Mouse (Mus musculus): ENCODE results near the gene Timm13. TPM values are rescaled to one million over a fixed set of nuclear protein-coding genes. Genes with fewer than 3 reads are reported as not detected.

Gene Timm13
- polyA plus RNA-seq, 1 experiment: 208 TPM

DNA sequence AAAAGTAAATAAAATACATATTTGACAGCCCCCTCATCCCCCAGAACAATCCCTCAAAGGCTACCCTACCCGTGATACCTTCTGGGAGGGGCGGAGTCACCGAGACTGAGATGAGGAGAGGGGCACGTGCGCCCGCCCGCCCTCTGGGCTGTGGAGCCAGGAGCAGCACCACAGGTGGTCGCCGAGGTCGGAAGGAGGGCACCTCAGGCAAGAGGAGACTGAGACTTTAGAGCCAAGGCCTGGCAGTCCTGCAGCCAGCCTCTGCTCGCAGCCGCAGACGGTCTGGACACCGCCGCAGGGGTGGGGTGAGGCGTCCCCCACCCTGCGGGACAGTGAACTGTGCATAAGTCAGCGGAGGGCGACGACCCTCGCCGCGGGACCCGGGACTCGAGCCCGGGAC lies 30.9 kb upstream of the Timm13 start:
- H3K4me1 ChIP-seq (ENCODE audit: control insufficient read depth, insufficient read depth, low read length): peaks cover 25% of the 10 kb centered on the region
- H3K4me3 ChIP-seq (replicated peaks; ENCODE audit: insufficient read depth, low read depth, low read length): peak overlapping the region; percentile 1
- TF ChIP-seq POLR2A (IDR thresholded peaks at IDR 0.05; ENCODE audit: borderline replicate concordance, insufficient read depth, low read length): no peak
- no peak for TF ChIP-seq CTCF (IDR thresholded peaks at IDR 0.05; ENCODE audit: borderline replicate concordance, insufficient read depth, low read depth, low read length)
- peak; percentile 41 to 46 for DNase-seq
- WGBS: 18% methylated on average over 26 of the region's 26 CpGs
- no peaks in the 10 kb centered on the region for H3K27me3 ChIP-seq (ENCODE audit: control insufficient read depth, insufficient read depth, low read length)
- H3K27ac ChIP-seq (ENCODE audit: insufficient read depth, low read length): no peak overlapping the region

DNA sequence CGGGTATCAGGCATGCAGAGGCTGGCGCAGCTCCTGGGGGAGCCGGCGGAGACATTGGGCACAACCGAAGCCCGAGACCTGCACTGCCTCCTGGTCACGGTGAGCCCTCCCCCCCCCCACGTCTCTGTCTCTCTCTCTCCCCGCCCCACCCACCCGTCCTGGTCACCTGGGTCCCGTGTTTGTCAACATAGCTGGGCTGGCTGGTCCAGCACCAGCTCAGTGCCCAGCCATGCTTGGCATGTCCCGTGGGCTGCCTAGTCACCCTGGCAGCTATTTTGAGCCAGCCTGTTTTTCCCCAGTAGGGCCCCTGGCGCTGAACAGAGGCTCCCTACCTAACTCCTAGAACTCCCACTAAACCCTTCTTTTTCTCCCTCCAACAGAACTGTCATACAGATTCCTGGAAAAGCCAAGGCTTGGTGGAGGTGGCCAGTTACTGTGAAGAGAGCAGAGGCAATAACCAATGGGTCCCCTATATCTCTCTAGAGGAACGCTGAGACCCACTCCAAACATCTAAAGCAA lies 30.4 kb upstream of the Timm13 start:
- H3K4me3 ChIP-seq (replicated peaks; ENCODE audit: insufficient read depth, low read depth, low read length): peak overlapping the region; percentile 96
- H3K27ac ChIP-seq (ENCODE audit: insufficient read depth, low read length): peak overlapping the region; percentile 65; the same call in 1 of the 2 replicates
- peaks cover 23% of the 10 kb centered on the region; the same call in 1 of the 2 replicates for H3K4me1 ChIP-seq (ENCODE audit: control insufficient read depth, insufficient read depth, low read length)
- DNase-seq: peak; percentile 58 to 71
- no peaks in the 10 kb centered on the region for H3K27me3 ChIP-seq (ENCODE audit: control insufficient read depth, insufficient read depth, low read length)
- TF ChIP-seq CTCF (IDR thresholded peaks at IDR 0.05; ENCODE audit: borderline replicate concordance, insufficient read depth, low read depth, low read length): no peak
- no peak for TF ChIP-seq POLR2A (IDR thresholded peaks at IDR 0.05; ENCODE audit: borderline replicate concordance, insufficient read depth, low read length)
- WGBS: 4% methylated on average over 14 of the region's 14 CpGs

DNA sequence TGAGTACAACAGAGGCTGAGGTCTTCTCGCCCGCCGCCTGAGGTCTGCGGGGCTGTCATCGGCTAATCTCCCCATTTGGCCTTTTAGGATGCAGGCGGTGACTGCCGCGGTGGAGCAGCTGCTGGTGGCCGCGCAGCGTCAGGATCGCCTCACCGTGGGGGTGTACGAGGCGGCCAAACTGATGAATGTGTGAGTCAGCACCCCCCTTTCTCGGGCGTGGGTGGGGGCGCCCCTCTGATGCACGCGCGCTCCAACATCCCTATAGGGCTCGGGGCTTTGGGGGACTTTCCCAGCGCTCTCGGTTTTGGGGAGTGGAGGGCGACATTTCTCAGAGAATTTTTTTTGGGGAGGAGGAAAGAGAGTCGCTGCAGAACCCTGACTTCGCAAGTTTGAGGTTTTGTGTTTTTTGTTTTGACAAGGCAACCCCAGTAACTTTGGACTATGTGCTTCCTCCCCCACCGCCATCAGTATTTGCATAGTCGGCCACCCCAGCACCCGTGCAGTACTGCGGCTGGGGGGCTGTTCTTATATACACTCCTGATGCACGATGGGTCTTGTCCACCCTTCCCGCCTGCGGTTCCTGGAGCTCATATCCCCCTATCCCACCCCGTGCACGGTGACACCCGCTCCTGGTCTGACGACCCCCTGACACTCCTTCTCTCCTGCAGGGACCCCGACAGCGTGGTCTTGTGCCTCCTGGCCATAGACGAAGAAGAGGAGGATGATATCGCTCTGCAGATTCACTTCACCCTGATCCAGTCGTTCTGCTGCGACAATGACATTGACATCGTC lies 29.8 kb upstream of the Timm13 start:
- Histone ChIP-seq H3K4me3 (replicated peaks; ENCODE audit: insufficient read depth, low read depth, low read length) (peak overlapping the region; percentile 96), H3K4me1 (ENCODE audit: control insufficient read depth, insufficient read depth, low read length) (peaks cover 20% of the 10 kb centered on the region; the same call in 1 of the 2 replicates), H3K27ac (ENCODE audit: insufficient read depth, low read length) (peak overlapping the region; percentile 65), H3K27me3 (ENCODE audit: control insufficient read depth, insufficient read depth, low read length) (no peaks in the 10 kb centered on the region)
- WGBS: 1% methylated on average over 45 of the region's 45 CpGs
- TF ChIP-seq POLR2A (IDR thresholded peaks at IDR 0.05; ENCODE audit: borderline replicate concordance, insufficient read depth, low read length) (no peak), CTCF (IDR thresholded peaks at IDR 0.05; ENCODE audit: borderline replicate concordance, insufficient read depth, low read depth, low read length) (no peak)
- peak; percentile 73 to 76 for DNase-seq

DNA sequence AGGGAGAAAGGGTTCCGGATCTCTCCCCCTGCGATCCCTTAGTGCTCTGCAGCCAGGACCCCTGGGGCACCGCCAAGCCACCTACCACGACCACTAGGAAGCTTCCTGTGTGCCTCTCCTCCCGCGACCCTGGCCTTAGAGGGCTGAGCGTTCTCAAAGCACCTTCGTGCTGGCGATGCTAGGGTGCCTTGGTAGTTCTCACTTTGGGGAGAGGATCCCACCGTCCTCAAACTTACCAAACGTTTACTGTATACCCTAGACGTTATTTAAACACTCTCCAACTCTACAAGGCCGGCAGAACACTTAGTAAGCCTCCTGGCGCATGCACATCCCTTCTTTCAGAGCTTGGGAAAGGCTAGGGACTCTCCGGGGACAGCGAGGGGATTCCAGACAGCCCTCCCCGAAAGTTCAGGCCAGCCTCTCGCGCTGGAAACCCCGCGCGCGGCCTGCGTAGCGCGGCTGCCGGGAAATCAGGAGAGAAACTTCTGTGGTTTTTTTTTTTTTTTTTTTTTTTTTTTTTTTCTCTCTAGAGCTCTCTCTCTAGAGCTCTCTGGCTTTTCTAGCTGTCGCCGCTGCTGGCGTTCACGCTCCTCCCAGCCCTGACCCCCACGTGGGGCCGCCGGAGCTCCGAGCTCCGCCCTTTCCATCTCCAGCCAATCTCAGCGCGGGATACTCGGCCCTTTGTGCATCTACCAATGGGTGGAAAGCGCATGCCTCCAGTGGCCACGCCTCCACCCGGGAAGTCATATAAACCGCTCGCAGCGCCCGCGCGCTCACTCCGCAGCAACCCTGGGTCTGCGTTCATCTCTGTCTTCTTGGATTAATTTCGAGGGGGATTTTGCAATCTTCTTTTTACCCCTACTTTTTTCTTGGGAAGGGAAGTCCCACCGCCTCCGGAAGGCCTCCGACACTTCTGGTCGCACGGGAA lies 28.8 kb upstream of the Timm13 start, which contains the start of gene Gadd45b:
TSS of gene Gadd45b (plus strand) at position 775 of the 928 bp plus-strand sequence.
- Histone ChIP-seq H3K4me1 (ENCODE audit: control insufficient read depth, insufficient read depth, low read length) (peaks cover 20% of the 10 kb centered on the region; the same call in 1 of the 2 replicates), H3K27me3 (ENCODE audit: control insufficient read depth, insufficient read depth, low read length) (no peaks in the 10 kb centered on the region)
- peak; percentile 98 to 100 for DNase-seq

DNA sequence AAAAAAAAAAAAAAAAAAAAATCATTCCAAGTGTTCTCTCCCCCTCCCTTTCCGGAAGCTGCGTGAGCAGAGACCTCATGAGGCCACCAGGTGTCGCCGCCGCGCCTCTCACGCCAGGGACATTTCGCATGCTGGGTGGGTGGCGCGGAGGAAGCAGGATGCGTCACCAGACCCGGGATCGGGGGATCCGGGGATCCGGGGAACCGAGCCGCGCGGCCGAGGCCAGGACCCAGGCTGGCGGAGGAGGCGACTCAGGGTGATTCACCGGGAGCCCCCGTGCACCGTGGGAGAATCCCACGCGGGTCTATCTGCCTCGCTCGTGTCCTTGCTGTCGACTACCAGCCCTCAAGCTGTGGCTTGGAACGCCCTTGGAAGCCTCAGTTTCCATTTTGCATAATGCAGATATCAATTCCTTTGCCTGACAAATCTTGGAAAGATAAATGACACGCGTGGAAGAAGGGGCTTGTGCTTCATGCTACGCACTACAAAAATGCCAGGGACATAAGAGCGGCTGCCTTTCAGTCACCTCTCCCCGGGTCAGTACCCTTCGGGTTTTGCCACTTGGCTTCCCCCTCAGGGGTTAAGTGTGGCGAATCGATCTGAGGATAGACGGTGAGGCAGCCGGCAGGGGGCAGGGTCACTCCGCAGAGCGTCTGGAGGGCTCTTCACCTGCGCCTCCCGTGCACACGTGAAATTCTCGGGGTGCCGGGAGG lies 28.0 kb upstream of the Timm13 start:
- no peaks in the 10 kb centered on the region for H3K27me3 ChIP-seq (ENCODE audit: control insufficient read depth, insufficient read depth, low read length)
- TF ChIP-seq CTCF (IDR thresholded peaks at IDR 0.05; ENCODE audit: borderline replicate concordance, insufficient read depth, low read depth, low read length) (peak; percentile 88), POLR2A (IDR thresholded peaks at IDR 0.05; ENCODE audit: borderline replicate concordance, insufficient read depth, low read length) (peak; percentile 69)
- H3K27ac ChIP-seq (ENCODE audit: insufficient read depth, low read length): peak overlapping the region; percentile 90
- H3K4me3 ChIP-seq (replicated peaks; ENCODE audit: insufficient read depth, low read depth, low read length): peak overlapping the region; percentile 76
- DNase-seq: peak; percentile 93 to 95
- under 1% methylated on average over 48 of the region's 48 CpGs for WGBS
- H3K4me1 ChIP-seq (ENCODE audit: control insufficient read depth, insufficient read depth, low read length): peaks cover 19% of the 10 kb centered on the region; the same call in 1 of the 2 replicates

More for the DNA sequence above, 28.8 kb upstream of the Timm13 start, which contains the start of gene Gadd45b:
- Histone ChIP-seq H3K4me3 (replicated peaks; ENCODE audit: insufficient read depth, low read depth, low read length) (peak within 1 kb of the TSS; percentile 96), H3K27ac (ENCODE audit: insufficient read depth, low read length) (peak within 1 kb of the TSS; percentile 90)
- TF ChIP-seq CTCF (IDR thresholded peaks at IDR 0.05; ENCODE audit: borderline replicate concordance, insufficient read depth, low read depth, low read length): no peak
- TF ChIP-seq POLR2A (IDR thresholded peaks at IDR 0.05; ENCODE audit: borderline replicate concordance, insufficient read depth, low read length): peak; percentile 100
- under 1% methylated on average over 56 of the region's 56 CpGs for WGBS

DNA sequence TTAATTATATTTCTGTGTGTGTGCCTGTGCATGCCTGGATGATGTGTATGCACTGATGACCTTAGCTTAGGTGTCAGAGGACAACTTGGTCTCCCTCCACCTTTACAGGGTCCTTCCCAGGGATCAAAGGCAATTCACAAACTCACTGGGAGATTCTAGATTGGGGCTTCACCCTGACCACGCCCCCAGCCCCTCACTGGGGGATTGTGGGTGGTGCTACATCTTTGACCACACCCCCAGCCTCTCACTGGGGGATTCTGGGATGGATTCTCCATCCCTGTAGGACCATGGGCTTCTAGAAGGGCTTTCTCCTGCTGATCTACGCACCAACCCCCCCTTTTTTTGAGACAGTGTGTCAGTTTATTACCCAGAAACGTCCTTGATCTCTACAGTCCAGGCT lies 24.7 kb upstream of the Timm13 start:
- Histone ChIP-seq H3K27ac (ENCODE audit: insufficient read depth, low read length) (no peak overlapping the region), H3K4me1 (ENCODE audit: control insufficient read depth, insufficient read depth, low read length) (no peaks in the 10 kb centered on the region), H3K4me3 (replicated peaks; ENCODE audit: insufficient read depth, low read depth, low read length) (no peak overlapping the region), H3K27me3 (ENCODE audit: control insufficient read depth, insufficient read depth, low read length) (no peaks in the 10 kb centered on the region)
- WGBS: 49% methylated on average over 3 of the region's 3 CpGs
- no peak for DNase-seq
- TF ChIP-seq CTCF (IDR thresholded peaks at IDR 0.05; ENCODE audit: borderline replicate concordance, insufficient read depth, low read depth, low read length) (no peak), POLR2A (IDR thresholded peaks at IDR 0.05; ENCODE audit: borderline replicate concordance, insufficient read depth, low read length) (no peak)

DNA sequence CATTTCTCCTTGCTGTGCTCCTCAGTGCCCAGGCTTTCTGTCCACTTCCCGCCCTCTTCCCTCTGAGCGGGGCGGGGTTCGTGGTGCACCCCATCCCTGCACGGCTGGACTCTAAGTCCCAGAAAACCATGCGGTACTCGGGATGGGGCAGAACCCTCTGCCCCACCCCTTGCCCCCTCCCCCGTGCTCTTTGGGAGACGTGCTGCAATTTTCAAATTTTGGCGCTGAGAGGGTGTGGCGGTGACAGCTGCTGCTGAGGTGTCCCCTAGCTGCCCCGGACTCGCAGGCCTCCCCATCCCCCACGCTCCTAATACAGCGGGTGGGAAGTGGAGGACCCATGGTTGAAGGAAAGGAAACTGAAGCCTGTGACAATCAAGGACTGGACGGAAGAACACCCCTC lies 21.2 kb upstream of the Timm13 start:
- TF ChIP-seq CTCF (IDR thresholded peaks at IDR 0.05; ENCODE audit: borderline replicate concordance, insufficient read depth, low read depth, low read length) (no peak), POLR2A (IDR thresholded peaks at IDR 0.05; ENCODE audit: borderline replicate concordance, insufficient read depth, low read length) (no peak)
- 21% methylated on average over 16 of the region's 16 CpGs for WGBS

More for the DNA sequence above, 21.2 kb upstream of the Timm13 start:
- no peak overlapping the region for H3K27ac ChIP-seq (ENCODE audit: insufficient read depth, low read length)
- no peak for DNase-seq
- no peak overlapping the region for H3K4me3 ChIP-seq (replicated peaks; ENCODE audit: insufficient read depth, low read depth, low read length)
- no peaks in the 10 kb centered on the region for H3K27me3 ChIP-seq (ENCODE audit: control insufficient read depth, insufficient read depth, low read length)
- H3K4me1 ChIP-seq (ENCODE audit: control insufficient read depth, insufficient read depth, low read length): no peaks in the 10 kb centered on the region
